8 mouse cellular contexts compared by ENCODE assay signal in genomic region chr15:86239801-86240200, GRCm38 (mm10). TPM values are rescaled to one million over a fixed set of nuclear protein-coding genes. Genes with fewer than 3 reads are reported as not detected.
DNase-seq lines count a peak whose midpoint lies in the region; ATAC-seq lines count a peak whose summit lies in the region.

No protein-coding gene starts in this region.

- peak; percentile 47 for DNase-seq in kidney, adult 11 months
- DNase-seq in NIH3T3 (ENCODE audit: low read depth): peak; percentile 70
- DNase-seq in cerebellum, postnatal 36 days: peak; percentile 85 to 87
- DNase-seq in gastrocnemius, postnatal 4 days (ENCODE audit: low spot score in 2 of 2): peak; percentile 46 to 65
- DNase-seq in kidney, postnatal 14 days: peak; percentile 72
- DNase-seq in thymus, postnatal 10 days (ENCODE audit: low spot score in 2 of 2): peak; percentile 35 to 65

- WGBS in kidney, embryonic 14.5 days: 25% methylated on average over 10 of the region's 10 CpGs

- peaks cover 14% of the 10 kb centered on the region; the same call in 1 of the 2 replicates for H3K36me3 ChIP-seq in kidney, embryonic 14.5 days (ENCODE audit: control insufficient read depth, insufficient read depth, low read length)

- no peaks in the 10 kb centered on the region for H3K9me3 ChIP-seq in kidney, embryonic 14.5 days (ENCODE audit: control insufficient read depth, low read length)

- H3K27ac ChIP-seq in kidney, embryonic 14.5 days (ENCODE audit: low read depth, low read length): no peak overlapping the region

- H3K4me1 ChIP-seq in kidney, embryonic 14.5 days (ENCODE audit: control insufficient read depth, insufficient read depth, low read length): no peaks in the 10 kb centered on the region

- no peak for ATAC-seq in kidney, embryonic 14.5 days (ENCODE audit: low FRiP score, low TSS enrichment)
- ATAC-seq in monocyte, adult 5-6 weeks (replicated peaks; ENCODE audit: insufficient number of reproducible peaks, low FRiP score, low TSS enrichment, poor library complexity, severe bottlenecking): 0 out of 2 replicates have a peak, but pooled peaks have one; percentile 24

- no peak overlapping the region for H3K9ac ChIP-seq in kidney, embryonic 14.5 days (ENCODE audit: low read depth, low read length)

- no peak overlapping the region for H3K4me2 ChIP-seq in kidney, embryonic 14.5 days (replicated peaks; ENCODE audit: low read depth, low read length)

- no peak overlapping the region for H3K4me3 ChIP-seq in kidney, embryonic 14.5 days (ENCODE audit: low read length)

- no peaks in the 10 kb centered on the region for H3K27me3 ChIP-seq in kidney, embryonic 14.5 days (ENCODE audit: control insufficient read depth, insufficient read depth, low read length)

RNA-seq across cellular contexts. Expression of gene Tbc1d22a, which starts 25.5 kb away (rescaled TPM):
- polyA plus RNA-seq in kidney, embryonic 14.5 days (2014; fragmentation: Nextera tagmentation; extraction: Ambion mirVana): 6.5 and 11.1 TPM in 2 replicates
- total RNA-seq in gastrocnemius, postnatal 4 days (2021): 10 to 100 TPM; 19.7 to 22.6 TPM
- 24.4 to 47.7 TPM (median 28.3 TPM) in 3 replicates for total RNA-seq in monocyte, adult 5-6 weeks (2017)

RNA-seq across cellular contexts. Expression of gene Cerk, which starts 53.9 kb away (rescaled TPM):
- 5.7 and 14.2 TPM in 2 replicates for polyA plus RNA-seq in kidney, embryonic 14.5 days (2014; fragmentation: Nextera tagmentation; extraction: Ambion mirVana)
- 10 to 100 TPM; 11.6 to 12.5 TPM for total RNA-seq in gastrocnemius, postnatal 4 days (2021)
- 37.3 to 42.5 TPM (median 38.1 TPM) in 3 replicates for total RNA-seq in monocyte, adult 5-6 weeks (2017)
